In the genomic region with DNA sequence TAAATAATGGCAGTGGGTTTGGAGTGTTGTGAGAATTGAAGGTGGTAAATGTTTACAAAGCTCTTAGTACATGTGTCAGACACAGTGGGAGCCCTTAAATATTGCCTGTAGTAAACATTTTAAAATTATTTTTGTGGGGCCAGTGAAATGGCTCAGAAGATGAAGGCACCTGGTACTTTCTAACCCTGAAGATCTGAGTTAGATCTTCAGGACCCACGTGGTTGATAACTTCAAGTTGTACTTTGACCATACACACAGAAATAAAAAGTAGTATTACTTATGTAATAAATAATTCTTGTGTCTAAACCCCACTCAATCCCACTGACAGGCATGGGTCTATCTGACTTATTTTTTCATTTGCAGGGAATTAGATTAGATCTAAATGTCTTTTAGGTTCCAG, we compare ENCODE assay signal across 17 mouse cellular contexts.
"Had no signal": no experiment of that assay in that cellular context is flagged by ENCODE, and none has a peak within 500 bp of the region (broad histone marks: within the 10 kb centered on the region; RNA-seq: fewer than 3 reads in every experiment).

No protein-coding gene starts in this region.

- H3K36me3 ChIP-seq: limb, embryonic 12.5 days; midbrain, embryonic 10.5 days; neural tube, embryonic 15.5 days had no signal

- H3K9me3 ChIP-seq: limb, embryonic 12.5 days; midbrain, embryonic 10.5 days; neural tube, embryonic 15.5 days had no signal

- H3K9ac ChIP-seq: limb, embryonic 12.5 days; neural tube, embryonic 15.5 days had no signal

- DNase-seq: kidney, adult 11 months; kidney, adult 9 months; kidney, postnatal 36 days; layer of hippocampus, adult 9-11 months; layer of hippocampus, postnatal 36 days; lung, postnatal 4 days; midbrain, embryonic 14.5 days; right cerebral cortex, adult 18-20 months; right cerebral cortex, postnatal 25 days; thymus, postnatal 14 days had no signal

- H3K27ac ChIP-seq: kidney, postnatal 0 days; limb, embryonic 12.5 days; midbrain, embryonic 10.5 days; neural tube, embryonic 15.5 days; stomach, postnatal 0 days had no signal

- H3K4me2 ChIP-seq: limb, embryonic 12.5 days; neural tube, embryonic 15.5 days had no signal

- H3K4me3 ChIP-seq: limb, embryonic 12.5 days; midbrain, embryonic 10.5 days; myocyte; neural tube, embryonic 15.5 days had no signal

- H3K27me3 ChIP-seq: limb, embryonic 12.5 days; neural tube, embryonic 15.5 days had no signal

- ATAC-seq: lung, postnatal 0 days had no signal
